Mouse (Mus musculus): Measurements from ENCODE around the gene Usp43.

DNA sequence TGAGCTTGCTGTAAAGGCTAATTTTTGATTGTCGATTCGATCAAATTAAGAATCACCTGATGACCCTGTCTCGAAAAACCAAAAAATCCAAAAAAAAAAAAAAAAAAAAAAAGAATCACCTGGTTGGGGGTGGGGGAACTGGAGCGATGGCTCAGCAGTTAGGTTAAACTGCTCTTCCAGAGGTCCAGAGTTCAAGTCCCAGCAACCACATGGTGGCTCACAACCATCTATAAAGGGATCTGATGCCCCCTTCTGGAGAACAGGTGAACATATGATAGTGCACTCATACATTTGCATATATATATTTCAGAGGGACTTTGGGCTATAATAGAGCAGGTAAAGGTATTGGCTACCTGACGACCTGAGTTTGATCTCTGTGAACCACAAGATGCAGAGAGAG lies 1.8 kb upstream of the Usp43 start:
- TF ChIP-seq MYOD1 (IDR thresholded peaks at IDR 0.05; ENCODE audit: control insufficient read depth in 1 of 3, insufficient read length in 2 of 3, low read depth in 2 of 3) (no peak), POLR2A (IDR thresholded peaks at IDR 0.05; ENCODE audit: insufficient read length, low read depth) (no peak), TCF12 (IDR thresholded peaks at IDR 0.05; ENCODE audit: insufficient read depth, poor library complexity, severe bottlenecking) (no peak), CEBPB (IDR thresholded peaks at IDR 0.05; ENCODE audit: insufficient read depth, poor library complexity, severe bottlenecking) (no peak), POLR2AphosphoS2 (IDR thresholded peaks at IDR 0.05; ENCODE audit: insufficient read length, low read depth) (no peak), MYOG (IDR thresholded peaks at IDR 0.05; ENCODE audit: control insufficient read depth in 1 of 3, insufficient read depth in 1 of 3, insufficient read length in 2 of 3, low read depth in 2 of 3) (no peak), SRF (IDR thresholded peaks at IDR 0.05; ENCODE audit: control insufficient read depth, insufficient read length, low read depth) (no peak), USF1 (IDR thresholded peaks at IDR 0.05; ENCODE audit: low read depth) (no peak), MAX (IDR thresholded peaks at IDR 0.05; ENCODE audit: low read depth) (no peak)
